Mouse (Mus musculus): ENCODE measurements around the gene Ldlrad3.

DNA sequence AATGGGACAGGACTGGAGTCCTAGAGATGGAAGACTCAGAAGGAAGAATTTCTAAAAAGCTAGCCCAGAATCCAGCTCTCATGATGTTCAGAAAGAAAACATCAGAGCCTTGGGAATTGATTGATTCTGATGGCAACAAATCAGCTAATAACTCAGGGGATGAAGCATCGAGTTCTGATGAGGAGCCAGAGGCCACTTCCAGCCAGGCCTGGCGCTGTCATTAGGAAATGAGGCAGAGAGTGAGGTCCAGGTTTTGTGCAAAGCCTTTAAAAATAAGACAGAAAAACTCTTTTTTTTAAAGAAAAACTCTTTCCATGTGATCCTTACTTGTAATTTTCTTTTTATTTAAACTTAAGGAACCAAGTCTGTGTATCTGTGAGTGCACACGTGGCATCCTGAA, 252.9 kb downstream of the Ldlrad3 start:
- TF ChIP-seq CTCF (IDR thresholded peaks at IDR 0.05; ENCODE audit: low read depth, low read length) (no peak), POLR2A (IDR thresholded peaks at IDR 0.05; ENCODE audit: borderline replicate concordance, low read depth, low read length) (no peak)
